Mouse (Mus musculus) fibroblast of lung, adult 2 months (primary cell): Measurements from ENCODE around the gene Rnf223.
"Not testable (repeated sequence)": the region's sequence is repeated elsewhere in the genome, so short reads cannot be mapped to it uniquely, and the experiment has no call there.

Experiments
- DNase-seq: peaks from one replicate; pipeline ENCODE4 v3.0.0-alpha.2; 2011; ENCODE audit warnings: low read depth

Gene Rnf223

DNA sequence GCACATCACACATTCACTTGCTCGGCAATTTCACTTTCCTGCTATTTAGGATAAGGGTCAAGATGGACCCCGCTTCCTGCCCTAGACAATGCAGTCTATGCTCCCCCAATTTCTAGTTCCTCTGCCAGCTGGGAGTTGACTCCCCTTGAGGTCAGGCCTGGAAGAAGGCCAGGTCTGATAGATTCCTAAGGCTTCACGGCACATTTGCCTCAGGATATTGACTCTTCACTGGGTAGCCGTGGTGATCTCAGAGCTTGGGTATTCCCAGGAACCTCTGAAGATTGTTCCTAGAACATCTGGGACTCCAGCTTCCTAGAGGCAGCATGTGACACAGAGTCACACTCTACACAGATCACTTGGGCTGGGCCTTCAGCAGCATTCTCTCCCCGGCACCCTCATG, 1.6 kb upstream of the Rnf223 start:
- DNase-seq: no peak

DNA sequence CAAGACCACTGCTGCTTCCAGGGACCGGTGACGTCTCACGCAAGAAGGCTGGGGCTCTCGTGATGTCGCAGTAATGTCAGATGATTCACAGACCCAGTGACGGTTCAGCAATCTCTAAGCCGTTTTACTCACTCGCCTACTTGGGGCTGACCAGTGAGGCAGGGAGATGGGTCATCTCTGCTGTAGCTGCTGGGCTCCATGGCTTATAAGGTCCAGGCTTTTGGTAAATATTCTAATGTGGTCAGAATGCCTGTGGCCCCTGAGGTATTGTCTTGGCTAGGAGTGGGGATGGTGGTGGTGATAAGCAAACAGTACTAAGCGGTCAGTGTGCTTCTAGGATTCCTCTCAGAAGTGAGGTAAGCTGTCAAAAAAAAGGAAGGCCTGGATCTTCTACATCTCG, 627 bp downstream of the Rnf223 start:
- DNase-seq: no peak

DNA sequence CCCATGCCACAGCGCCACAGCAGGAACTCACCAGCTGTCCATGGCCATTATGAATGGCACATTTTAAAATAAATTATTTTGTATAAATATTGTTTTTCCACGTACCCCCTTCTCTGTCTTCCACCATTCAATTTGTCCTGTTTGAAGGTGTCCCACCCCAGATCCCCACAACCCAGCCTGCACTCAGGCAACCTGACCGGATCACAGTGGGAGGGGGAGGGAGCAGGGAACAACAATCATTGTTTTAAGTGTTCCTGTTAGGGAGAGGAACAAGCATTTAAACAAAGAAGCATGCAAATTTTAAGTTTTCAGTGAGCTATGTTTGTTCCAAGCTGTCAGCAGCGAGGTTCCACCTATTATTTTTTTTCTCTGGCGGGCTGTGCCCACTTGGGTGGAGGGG, 3.0 kb downstream of the Rnf223 start:
- no peak for DNase-seq

DNA sequence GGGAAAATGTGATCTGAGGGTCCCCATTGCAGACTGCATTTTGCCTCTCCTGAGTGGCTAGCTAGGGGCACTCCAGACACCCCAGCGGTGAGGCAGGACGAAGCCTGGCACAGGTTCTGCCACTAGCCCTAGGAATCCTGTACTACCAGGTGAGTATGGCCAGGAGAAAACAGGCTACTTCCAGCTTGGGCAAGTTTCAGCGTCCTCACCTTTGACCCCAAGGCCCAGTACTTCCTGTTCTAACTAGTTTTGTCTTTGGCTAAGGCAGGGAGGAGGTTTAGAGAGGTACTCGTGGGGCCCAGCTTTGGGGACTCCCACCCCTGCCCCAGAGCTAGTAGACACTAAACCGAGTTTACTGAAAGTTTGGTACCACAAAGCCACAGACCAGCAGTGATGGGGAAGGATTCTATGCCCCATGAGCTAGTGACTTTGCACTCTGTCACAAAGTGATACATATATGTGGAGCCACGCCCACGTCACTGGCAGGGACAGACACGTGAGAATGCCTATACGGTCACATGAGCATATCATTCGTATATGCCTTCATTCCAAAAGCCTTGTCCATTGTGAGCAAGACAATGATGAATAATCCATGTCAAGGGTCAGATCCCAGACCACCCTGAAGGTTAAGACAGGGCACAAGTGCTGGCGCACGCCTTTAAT, 3.8 kb downstream of the Rnf223 start:
- DNase-seq: no peak

DNA sequence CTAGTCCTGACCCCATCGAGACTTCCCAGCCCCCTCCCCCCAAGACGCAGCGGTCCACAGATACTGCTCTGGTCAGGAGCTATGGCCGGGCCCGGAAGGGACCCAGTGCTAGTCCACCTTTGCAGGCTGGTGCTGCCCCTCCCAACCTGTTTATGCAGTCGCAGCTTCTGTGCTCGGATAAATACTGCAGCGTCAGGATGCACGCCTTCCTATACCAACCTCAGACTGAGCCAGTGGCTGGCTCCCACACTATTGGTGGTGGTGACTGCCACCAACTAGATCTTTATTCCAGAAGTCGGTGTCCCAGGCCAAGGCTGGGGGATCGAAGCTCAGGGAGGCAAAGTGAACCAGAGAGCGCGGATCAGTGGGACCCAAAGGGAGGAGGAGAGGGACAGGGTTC, 4.8 kb downstream of the Rnf223 start:
- no peak for DNase-seq

DNA sequence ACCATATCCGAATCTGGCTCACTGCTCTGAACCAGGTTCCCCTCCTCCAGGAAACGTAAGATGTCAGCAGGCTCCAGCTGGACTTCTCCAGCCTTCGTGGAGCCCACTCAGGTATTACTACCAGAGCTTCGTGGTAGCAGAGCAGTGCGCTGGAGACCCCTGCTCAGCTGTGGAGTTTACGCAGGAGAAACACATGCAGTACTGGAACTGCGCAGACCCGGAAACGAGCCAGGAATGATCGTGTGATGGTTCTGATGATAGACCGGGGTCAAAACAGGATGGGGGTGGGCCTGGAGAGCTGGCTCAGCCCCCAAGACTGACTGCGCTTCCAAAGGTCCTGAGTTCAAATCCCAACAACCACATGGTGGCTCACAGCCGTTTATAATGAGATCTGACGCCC, 5.5 kb downstream of the Rnf223 start:
- DNase-seq: no peak

DNA sequence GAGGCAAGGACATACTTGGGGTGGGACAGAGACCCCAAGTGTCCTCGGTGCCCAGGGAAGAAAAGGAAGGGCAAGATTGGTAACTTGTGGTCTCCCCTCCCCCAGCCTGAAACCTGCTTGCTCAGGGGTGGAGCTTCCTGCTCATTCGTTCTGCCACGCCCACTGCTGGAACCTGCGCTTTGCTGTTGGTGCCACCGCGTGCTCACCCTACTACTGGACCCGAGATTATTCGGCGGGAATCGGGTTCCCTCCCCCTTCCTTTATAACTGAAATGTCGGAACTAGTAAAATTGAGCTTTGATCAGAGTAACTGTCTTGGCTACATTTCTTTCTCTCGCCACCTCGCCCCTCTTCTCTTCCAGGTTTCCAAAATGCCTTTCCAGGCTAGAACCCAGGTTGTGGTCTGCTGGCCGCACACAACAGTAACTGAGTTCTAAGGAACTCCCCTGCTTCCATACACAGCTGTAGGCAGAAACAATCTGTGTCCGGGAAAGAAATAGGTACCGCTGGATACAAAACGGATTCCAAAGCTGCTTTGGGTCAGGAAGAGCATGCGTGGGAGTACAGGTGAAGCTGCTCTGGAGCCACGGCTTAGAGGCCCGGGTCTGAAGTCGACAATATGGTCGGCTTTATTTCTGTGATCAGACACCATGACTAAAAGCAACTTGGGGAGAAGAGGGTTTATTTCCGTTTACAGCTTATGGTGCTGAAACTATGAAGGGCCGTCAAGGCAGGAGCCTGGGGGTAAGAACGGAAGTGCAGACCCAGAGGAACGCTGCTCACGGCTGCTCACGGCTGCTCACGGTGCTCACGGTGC, 6.2 kb downstream of the Rnf223 start:
- DNase-seq: no peak

DNA sequence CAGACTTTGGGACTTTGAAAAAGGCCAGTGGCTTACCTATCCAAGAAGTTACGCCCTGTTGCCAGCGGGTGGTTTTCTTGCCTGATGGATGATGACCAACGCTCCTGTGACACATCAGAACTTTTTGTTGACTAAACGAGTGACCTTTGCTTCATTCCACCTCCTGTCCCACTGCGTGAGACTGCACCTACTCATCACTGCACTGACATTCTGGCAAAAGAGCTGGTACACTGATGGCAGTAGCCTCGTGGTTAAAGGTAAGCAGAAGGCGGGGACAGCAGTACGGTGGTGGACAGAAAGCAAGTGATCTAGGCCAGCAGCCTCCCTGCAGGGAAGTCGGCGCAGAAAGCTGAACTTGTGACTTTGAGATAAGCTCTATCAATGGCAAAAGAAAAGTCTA, 20.6 kb downstream of the Rnf223 start:
- DNase-seq: not testable (repeated sequence)

DNA sequence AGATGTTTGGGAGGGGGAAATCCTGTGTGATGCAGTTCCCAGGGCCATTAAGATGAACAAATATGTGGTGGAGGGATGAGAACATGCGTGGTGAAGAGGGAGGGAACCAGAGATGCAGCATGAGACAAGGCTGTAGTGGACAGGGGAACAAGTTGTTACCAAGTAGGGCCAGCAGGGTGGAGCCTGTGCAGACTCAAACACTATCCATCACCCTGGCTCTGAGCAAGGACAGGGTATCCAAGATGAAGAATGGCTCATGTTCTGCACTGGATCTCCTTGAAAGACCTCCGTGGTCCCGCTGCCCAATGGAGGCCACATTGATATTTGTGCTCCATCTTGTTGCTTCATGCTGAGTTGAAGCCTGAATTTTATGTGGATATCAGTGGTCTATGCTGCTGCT, 24.5 kb downstream of the Rnf223 start:
- no peak for DNase-seq

DNA sequence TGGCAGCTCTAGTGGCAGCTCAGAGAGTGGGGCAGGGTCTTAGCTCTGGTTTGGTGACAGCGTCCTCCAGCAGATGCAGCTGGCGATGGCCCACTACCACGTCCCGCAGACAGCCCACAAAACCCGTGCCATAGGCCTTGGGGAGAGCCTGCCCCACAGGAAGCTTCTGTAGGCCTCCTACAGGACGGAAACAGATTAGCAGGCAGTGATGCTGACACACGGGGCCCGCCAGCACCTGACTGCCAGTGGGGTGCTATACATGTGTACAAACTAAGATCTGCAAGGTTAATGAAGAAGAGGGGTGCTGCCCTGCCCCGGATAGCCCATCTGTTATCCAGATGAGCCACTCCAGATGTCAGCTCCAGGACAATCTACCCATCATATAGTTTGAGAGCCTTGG, 36.2 kb downstream of the Rnf223 start:
- DNase-seq: no peak

DNA sequence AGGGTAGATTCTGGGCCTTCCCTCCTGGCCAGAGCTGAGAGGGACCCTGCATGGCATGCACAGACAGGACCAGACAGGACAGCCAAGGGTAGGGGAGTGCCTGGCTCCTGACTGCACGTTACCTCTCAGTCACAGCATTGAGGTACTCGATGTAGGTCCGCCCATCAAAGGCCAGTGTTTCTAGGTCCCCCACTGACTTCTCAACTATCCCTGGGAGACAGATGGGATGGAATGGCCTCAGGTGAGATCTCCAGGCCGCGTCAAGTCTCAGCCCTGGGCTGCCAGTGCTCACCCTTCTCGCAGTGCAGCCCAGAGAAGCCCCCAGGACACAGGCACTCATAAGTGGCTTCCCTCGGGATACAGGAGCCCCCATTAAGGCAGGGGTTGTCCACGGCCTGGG, 38.3 kb downstream of the Rnf223 start:
- no peak for DNase-seq

DNA sequence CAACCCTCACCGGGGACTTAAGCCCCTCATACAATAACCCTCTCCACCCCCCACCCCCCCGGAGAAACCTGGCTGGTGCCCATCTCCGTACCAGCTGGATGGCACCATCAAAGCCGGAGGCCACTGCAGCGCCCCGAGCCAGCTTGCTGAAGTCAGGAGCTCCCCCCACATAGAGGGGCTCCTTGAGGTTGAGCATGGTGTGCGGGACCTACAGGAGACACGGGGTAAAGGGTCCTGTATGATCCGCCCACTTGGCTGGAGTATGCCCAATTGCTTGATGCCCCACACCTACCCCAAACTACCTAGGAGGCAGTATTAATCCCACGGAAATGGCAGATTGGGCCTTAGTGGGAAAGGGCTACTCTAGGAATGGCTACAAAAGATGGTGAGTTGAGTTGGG, 38.8 kb downstream of the Rnf223 start:
- no peak for DNase-seq

DNA sequence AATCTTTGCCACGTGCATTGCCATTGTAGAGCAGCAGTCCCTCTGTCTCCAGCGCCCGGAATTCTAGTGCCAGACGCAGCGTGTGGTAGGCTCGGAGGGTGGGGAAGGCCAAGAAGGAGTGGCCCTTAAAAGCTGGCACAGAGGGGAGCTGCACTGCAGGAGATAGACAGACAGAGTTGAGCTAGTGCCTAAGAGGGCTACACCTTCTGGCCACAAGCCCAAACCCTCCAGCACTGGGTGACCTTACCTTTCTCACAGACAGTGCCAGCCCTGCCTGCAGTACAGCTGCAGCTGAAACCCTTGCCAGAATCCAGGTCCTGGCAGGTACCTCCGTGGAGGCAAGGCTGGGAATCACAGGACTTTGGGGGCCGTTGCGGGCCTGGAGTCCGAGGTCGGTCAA, 41.5 kb downstream of the Rnf223 start:
- no peak for DNase-seq

DNA sequence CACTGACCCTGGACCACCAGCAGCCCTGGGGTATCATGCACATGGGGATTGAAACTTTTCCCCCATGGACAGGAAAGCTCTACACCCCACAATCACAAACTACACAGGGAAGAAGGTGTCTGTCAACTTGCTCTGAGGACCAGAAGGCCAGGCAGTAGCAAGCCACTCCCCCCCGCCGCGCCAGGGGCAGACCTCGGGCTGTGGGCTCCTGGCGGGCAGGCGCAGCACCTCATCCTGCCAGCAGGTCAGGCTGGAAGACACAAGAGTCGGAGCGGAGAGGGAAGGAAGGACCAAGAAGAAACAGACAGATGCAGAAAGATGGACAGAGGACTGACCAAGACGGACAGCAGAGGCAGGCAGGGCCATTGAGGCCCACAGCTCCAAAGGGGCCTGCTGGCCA, 47.3 kb downstream of the Rnf223 start:
- no peak for DNase-seq
